Mouse (Mus musculus): ENCODE data around the gene Fam83g. TPM values are rescaled to one million over a fixed set of nuclear protein-coding genes. Genes with fewer than 3 reads are reported as not detected.

The Fam83g gene
- polyA plus RNA-seq, 1 experiment from 2014 or later = 20.7 TPM

DNA sequence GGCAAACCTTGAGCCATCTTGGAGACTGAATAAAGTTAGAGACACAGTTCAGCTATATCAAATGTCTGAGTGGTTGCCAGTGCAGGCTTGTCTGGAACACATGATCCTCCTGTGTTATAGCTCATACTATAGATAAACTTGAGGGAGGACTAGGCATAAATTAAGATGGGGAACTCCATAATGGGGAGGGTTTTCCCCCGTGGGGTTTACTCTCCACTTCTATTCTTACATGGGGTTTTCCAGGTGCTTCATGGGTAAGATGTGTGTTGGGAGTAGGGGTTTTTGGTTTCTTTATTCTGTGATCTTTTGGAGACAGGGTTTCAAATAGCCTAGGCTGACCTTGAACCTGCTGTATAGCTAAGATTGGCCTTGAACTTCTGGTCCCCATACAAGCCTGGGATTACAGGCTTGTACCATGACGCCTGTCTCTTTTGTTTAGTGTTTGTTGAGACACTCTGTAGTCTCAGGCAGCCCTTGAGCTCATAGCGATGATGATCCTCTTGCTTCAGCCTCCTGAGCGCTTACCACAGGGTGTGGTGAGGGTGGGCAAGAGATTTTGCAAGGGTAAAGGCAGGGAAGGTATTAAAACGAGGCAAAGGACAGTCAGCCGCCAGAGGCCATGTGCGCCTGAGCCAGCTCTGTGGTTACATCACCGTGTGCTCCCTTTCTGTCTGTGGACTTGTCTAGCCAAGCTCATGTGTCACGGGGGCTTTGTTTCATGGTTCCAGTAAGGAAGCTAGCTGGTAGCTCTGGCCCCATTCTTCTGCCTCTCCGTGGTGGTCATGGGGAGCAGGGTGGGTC, 36.6 kb upstream of the Fam83g start:
- Histone ChIP-seq H3K27me3 (replicated peaks; ENCODE audit: control insufficient read depth, insufficient read depth, low read length) (no peaks in the 10 kb centered on the region), H3K9me3 (ENCODE audit: control insufficient read depth) (no peaks in the 10 kb centered on the region), H3K9ac (ENCODE audit: low read depth, low read length) (no peak overlapping the region), H3K4me3 (ENCODE audit: low read depth, low read length) (no peak overlapping the region), H3K36me3 (ENCODE audit: control insufficient read depth, insufficient read depth) (no peaks in the 10 kb centered on the region), H3K4me2 (replicated peaks; ENCODE audit: low read depth) (no peak overlapping the region), H3K27ac (ENCODE audit: low read depth, low read length) (no peak overlapping the region), H3K4me1 (replicated peaks; ENCODE audit: control insufficient read depth, insufficient read depth, low read length) (peaks cover 7% of the 10 kb centered on the region; the same call in 1 of the 2 replicates)
- TF ChIP-seq CTCF (IDR thresholded peaks at IDR 0.05; ENCODE audit: low read depth) = no peak
- no peak for ATAC-seq
- WGBS = 68% methylated on average over 10 of the region's 10 CpGs

DNA sequence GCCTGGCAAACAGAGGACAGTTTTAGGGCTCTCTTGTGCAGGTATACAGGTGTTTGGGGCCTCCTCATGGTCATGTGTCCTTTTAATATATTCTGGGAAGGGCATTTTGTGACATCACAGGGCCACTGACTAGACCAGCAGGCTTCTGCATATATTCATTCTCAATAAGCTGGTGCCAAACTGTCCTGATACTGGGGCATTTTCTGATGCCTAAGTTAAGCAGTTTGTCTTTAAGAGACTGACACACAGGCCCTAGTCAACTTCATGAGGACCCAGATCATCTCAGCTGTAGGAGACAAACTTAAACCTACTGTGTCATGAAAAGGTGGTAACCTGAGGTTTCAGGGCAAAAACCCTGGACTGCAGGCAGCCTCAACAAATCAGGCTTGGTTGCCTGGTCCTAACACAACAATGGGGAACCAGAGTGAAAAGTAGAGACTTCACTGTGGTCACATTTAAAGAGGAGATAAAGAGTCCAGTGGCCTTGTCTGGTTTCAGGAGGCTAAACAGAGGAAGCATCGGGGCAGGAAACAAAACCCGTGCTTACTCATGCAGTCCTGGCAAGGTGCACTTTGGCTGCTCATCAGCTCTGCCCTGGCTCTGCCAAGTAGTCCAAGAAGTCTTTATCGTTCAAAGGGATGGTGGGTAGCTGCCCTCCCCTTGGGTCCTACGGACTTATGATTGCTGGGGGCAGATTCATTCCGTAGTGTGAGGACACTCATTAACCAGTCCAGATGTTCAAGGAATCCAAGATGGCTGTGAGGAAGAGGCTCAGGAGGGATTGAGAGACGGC, 35.7 kb upstream of the Fam83g start:
- Histone ChIP-seq H3K9ac (ENCODE audit: low read depth, low read length) (no peak overlapping the region), H3K27ac (ENCODE audit: low read depth, low read length) (no peak overlapping the region), H3K4me2 (replicated peaks; ENCODE audit: low read depth) (no peak overlapping the region), H3K4me1 (replicated peaks; ENCODE audit: control insufficient read depth, insufficient read depth, low read length) (peaks cover 2% of the 10 kb centered on the region; the same call in 1 of the 2 replicates), H3K27me3 (replicated peaks; ENCODE audit: control insufficient read depth, insufficient read depth, low read length) (no peaks in the 10 kb centered on the region), H3K4me3 (ENCODE audit: low read depth, low read length) (no peak overlapping the region), H3K36me3 (ENCODE audit: control insufficient read depth, insufficient read depth) (no peaks in the 10 kb centered on the region), H3K9me3 (ENCODE audit: control insufficient read depth) (no peaks in the 10 kb centered on the region)
- TF ChIP-seq CTCF (IDR thresholded peaks at IDR 0.05; ENCODE audit: low read depth) = no peak
- no peak for ATAC-seq
- WGBS = 64% methylated on average over 6 of the region's 6 CpGs

DNA sequence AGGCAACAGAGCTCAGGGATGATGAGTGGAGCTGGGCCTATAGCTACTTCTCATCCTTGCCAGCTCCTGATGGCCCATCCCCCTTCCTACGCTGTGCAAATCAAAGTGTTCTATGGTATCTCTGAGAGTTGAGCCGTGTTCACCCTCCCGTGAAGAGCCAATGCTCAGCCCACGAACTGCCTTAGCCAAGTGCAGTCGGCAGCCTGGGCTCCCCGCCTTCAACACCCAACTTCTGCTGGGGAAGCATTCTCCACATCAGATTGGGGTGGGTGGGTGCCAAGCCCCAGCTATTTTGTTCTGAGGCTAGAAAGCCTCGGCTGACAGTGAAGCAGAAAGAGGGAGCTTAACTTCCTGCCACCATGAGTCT, 35.2 kb upstream of the Fam83g start:
- 87% methylated on average over 7 of the region's 7 CpGs for WGBS
- Histone ChIP-seq H3K9me3 (ENCODE audit: control insufficient read depth) (no peaks in the 10 kb centered on the region), H3K27ac (ENCODE audit: low read depth, low read length) (no peak overlapping the region), H3K27me3 (replicated peaks; ENCODE audit: control insufficient read depth, insufficient read depth, low read length) (no peaks in the 10 kb centered on the region), H3K4me3 (ENCODE audit: low read depth, low read length) (no peak overlapping the region), H3K36me3 (ENCODE audit: control insufficient read depth, insufficient read depth) (no peaks in the 10 kb centered on the region), H3K4me1 (replicated peaks; ENCODE audit: control insufficient read depth, insufficient read depth, low read length) (no peaks in the 10 kb centered on the region), H3K9ac (ENCODE audit: low read depth, low read length) (no peak overlapping the region), H3K4me2 (replicated peaks; ENCODE audit: low read depth) (no peak overlapping the region)
- TF ChIP-seq CTCF (IDR thresholded peaks at IDR 0.05; ENCODE audit: low read depth) = no peak
- ATAC-seq = no peak

DNA sequence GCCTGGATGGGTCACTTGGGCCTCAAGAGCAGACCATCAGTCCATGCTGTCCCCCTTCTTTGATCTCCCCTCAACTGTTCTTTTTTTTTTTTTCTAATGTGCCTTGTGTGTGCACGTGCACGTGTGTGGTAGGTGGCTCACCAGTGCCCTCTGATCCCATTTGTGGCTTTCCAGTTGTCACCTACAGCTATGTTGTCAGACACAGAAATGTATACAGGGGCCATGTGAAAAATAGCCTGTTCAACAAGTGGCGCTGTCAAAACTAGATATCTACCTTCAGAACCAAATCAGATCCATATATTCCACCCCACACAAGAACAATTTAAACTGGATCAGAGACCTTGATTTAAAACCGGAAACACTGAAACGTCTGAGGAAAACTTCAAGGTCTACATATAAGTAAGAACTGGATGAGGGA, 34.7 kb upstream of the Fam83g start:
- H3K4me1 ChIP-seq (replicated peaks; ENCODE audit: control insufficient read depth, insufficient read depth, low read length) = no peaks in the 10 kb centered on the region
- H3K9me3 ChIP-seq (ENCODE audit: control insufficient read depth) = no peaks in the 10 kb centered on the region
- H3K9ac ChIP-seq (ENCODE audit: low read depth, low read length) = no peak overlapping the region
- no peaks in the 10 kb centered on the region for H3K27me3 ChIP-seq (replicated peaks; ENCODE audit: control insufficient read depth, insufficient read depth, low read length)
- H3K27ac ChIP-seq (ENCODE audit: low read depth, low read length) = no peak overlapping the region
- H3K4me2 ChIP-seq (replicated peaks; ENCODE audit: low read depth) = no peak overlapping the region
- TF ChIP-seq CTCF (IDR thresholded peaks at IDR 0.05; ENCODE audit: low read depth) = no peak
- ATAC-seq = no peak
- no peaks in the 10 kb centered on the region for H3K36me3 ChIP-seq (ENCODE audit: control insufficient read depth, insufficient read depth)
- H3K4me3 ChIP-seq (ENCODE audit: low read depth, low read length) = no peak overlapping the region
- 92% methylated on average over 5 of the region's 5 CpGs for WGBS

DNA sequence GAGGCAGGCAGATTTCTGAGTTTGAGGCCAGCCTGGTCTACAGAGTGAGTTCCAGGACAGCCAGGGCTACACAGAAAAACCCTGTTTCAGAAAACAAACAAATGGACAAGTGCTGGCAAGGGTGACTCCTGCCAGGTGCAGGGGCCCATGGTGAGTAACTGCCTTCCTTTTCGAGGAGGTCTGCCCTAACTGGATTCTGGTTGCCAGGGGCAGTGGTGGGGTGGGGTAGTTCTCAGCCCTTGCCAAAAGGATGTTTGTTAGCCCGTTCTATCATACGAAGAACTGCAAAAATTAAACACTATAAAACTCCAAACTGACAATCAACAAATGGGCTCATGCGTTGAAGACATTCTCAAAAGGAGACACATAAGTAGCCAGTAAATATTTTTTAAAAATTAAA, 34.3 kb upstream of the Fam83g start:
- no peaks in the 10 kb centered on the region for H3K27me3 ChIP-seq (replicated peaks; ENCODE audit: control insufficient read depth, insufficient read depth, low read length)
- no peak for TF ChIP-seq CTCF (IDR thresholded peaks at IDR 0.05; ENCODE audit: low read depth)
- WGBS = 80% methylated on average over 4 of the region's 4 CpGs
- no peak overlapping the region for H3K4me3 ChIP-seq (ENCODE audit: low read depth, low read length)
- H3K36me3 ChIP-seq (ENCODE audit: control insufficient read depth, insufficient read depth) = no peaks in the 10 kb centered on the region
- no peaks in the 10 kb centered on the region for H3K4me1 ChIP-seq (replicated peaks; ENCODE audit: control insufficient read depth, insufficient read depth, low read length)
- no peak overlapping the region for H3K27ac ChIP-seq (ENCODE audit: low read depth, low read length)
- ATAC-seq = no peak
- no peaks in the 10 kb centered on the region for H3K9me3 ChIP-seq (ENCODE audit: control insufficient read depth)
- H3K9ac ChIP-seq (ENCODE audit: low read depth, low read length) = no peak overlapping the region
- H3K4me2 ChIP-seq (replicated peaks; ENCODE audit: low read depth) = no peak overlapping the region

DNA sequence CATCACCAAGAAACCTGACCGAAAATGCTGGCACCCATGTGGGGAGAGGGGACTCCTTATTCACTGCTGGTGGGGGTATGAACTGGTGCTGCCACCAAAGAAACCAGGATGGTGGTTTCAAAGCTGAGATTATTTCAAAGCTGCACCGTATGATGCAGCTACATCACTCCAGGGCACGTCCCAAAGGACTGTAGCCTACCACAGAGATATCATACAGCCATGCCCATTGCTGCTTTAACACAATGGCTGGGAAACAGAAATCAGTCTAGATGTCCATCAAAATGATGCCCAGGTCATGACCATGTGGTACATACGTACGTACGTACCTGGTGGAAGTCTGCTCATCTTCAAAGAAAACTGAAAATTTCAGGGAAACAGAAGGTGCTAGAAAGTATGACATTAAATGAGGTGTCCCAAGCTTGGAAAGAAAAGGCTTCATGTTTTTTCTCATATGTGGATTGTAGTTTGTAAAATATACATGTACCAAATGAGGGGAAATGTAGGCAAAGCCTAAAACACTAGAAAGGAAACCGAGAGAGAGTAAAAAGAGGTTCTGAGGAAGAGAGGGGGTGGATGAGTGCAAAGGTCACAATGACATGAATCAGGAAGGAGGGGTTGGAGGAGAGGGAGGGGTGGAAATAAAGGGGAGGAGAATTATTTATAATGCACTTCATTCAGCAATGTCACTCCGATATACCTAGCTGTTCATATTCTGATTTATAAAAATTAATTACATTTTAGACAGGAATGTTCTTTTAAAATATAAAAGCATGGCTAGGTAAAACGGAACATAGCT, 33.2 kb upstream of the Fam83g start:
- H3K27me3 ChIP-seq (replicated peaks; ENCODE audit: control insufficient read depth, insufficient read depth, low read length) = no peaks in the 10 kb centered on the region
- no peak for TF ChIP-seq CTCF (IDR thresholded peaks at IDR 0.05; ENCODE audit: low read depth)
- WGBS = 76% methylated on average over 9 of the region's 9 CpGs
- H3K4me1 ChIP-seq (replicated peaks; ENCODE audit: control insufficient read depth, insufficient read depth, low read length) = no peaks in the 10 kb centered on the region
- no peak overlapping the region for H3K9ac ChIP-seq (ENCODE audit: low read depth, low read length)
- H3K9me3 ChIP-seq (ENCODE audit: control insufficient read depth) = no peaks in the 10 kb centered on the region
- H3K27ac ChIP-seq (ENCODE audit: low read depth, low read length) = no peak overlapping the region
- no peak for ATAC-seq
- no peak overlapping the region for H3K4me3 ChIP-seq (ENCODE audit: low read depth, low read length)
- no peaks in the 10 kb centered on the region for H3K36me3 ChIP-seq (ENCODE audit: control insufficient read depth, insufficient read depth)
- H3K4me2 ChIP-seq (replicated peaks; ENCODE audit: low read depth) = no peak overlapping the region
